Mouse (Mus musculus): Measurements from ENCODE around the gene Spef2.
"Not testable (repeated sequence)": the region's sequence is repeated elsewhere in the genome, so short reads cannot be mapped to it uniquely, and the experiment has no call there.

Spef2 gene

GRCm38 (mm10) chr15:9668575-9668974 lies 80.1 kb downstream of the Spef2 start:
- no peak for DNase-seq (ENCODE audit: low spot score in 2 of 2)

- DNase-seq (ENCODE audit: low spot score in 2 of 2), result not testable (repeated sequence)
Observed at GRCm38 (mm10) chr15:9664948-9665347, 83.7 kb downstream of the Spef2 start.

GRCm38 (mm10) chr15:9661215-9661614 lies 87.5 kb downstream of the Spef2 start:
- DNase-seq (ENCODE audit: low spot score in 2 of 2), result no peak

GRCm38 (mm10) chr15:9634471-9634870 lies 114.2 kb downstream of the Spef2 start:
- DNase-seq (ENCODE audit: low spot score in 2 of 2), result peak in 1 of 2 experiments; percentile 3

GRCm38 (mm10) chr15:9631657-9632056 lies 117.0 kb downstream of the Spef2 start:
- no peak for DNase-seq (ENCODE audit: low spot score in 2 of 2)

GRCm38 (mm10) chr15:9629660-9630059 lies 119.0 kb downstream of the Spef2 start:
- no peak for DNase-seq (ENCODE audit: low spot score in 2 of 2)

GRCm38 (mm10) chr15:9624619-9625018 lies 124.0 kb downstream of the Spef2 start:
- DNase-seq (ENCODE audit: low spot score in 2 of 2), result no peak

- DNase-seq (ENCODE audit: low spot score in 2 of 2), result peak in 1 of 2 experiments; percentile 13
Observed at GRCm38 (mm10) chr15:9608177-9608576, 140.5 kb downstream of the Spef2 start.

GRCm38 (mm10) chr15:9600088-9600455 lies 148.6 kb downstream of the Spef2 start:
- no peak for DNase-seq (ENCODE audit: low spot score in 2 of 2)

GRCm38 (mm10) chr15:9599382-9600087 lies 149.1 kb downstream of the Spef2 start:
- DNase-seq (ENCODE audit: low spot score in 2 of 2), result no peak

- DNase-seq (ENCODE audit: low spot score in 2 of 2), result no peak
Observed at GRCm38 (mm10) chr15:9596298-9597060, 152.2 kb downstream of the Spef2 start.

GRCm38 (mm10) chr15:9589939-9590338 lies 158.7 kb downstream of the Spef2 start:
- DNase-seq (ENCODE audit: low spot score in 2 of 2), result no peak

GRCm38 (mm10) chr15:9580470-9581280 lies 168.0 kb downstream of the Spef2 start:
- no peak for DNase-seq (ENCODE audit: low spot score in 2 of 2)

- DNase-seq (ENCODE audit: low spot score in 2 of 2), result no peak
Observed at GRCm38 (mm10) chr15:9577303-9577702, 171.4 kb downstream of the Spef2 start.

- no peak for DNase-seq (ENCODE audit: low spot score in 2 of 2)
Observed at GRCm38 (mm10) chr15:9574796-9575195, 173.9 kb downstream of the Spef2 start.

GRCm38 (mm10) chr15:9573361-9573760 lies 175.3 kb downstream of the Spef2 start:
- DNase-seq (ENCODE audit: low spot score in 2 of 2), result no peak

- DNase-seq (ENCODE audit: low spot score in 2 of 2), result no peak
Observed at GRCm38 (mm10) chr15:9572664-9573063, 176.0 kb downstream of the Spef2 start.

- no peak for DNase-seq (ENCODE audit: low spot score in 2 of 2)
Observed at GRCm38 (mm10) chr15:9571896-9572295, 176.8 kb downstream of the Spef2 start.

GRCm38 (mm10) chr15:9567316-9567715 lies 181.4 kb downstream of the Spef2 start:
- DNase-seq (ENCODE audit: low spot score in 2 of 2), result no peak

GRCm38 (mm10) chr15:9565396-9565795 lies 183.3 kb downstream of the Spef2 start:
- DNase-seq (ENCODE audit: low spot score in 2 of 2), result no peak

- no peak for DNase-seq (ENCODE audit: low spot score in 2 of 2)
Observed at GRCm38 (mm10) chr15:9564156-9564555, 184.5 kb downstream of the Spef2 start.

GRCm38 (mm10) chr15:9557264-9557663 lies 191.4 kb downstream of the Spef2 start:
- DNase-seq (ENCODE audit: low spot score in 2 of 2), result not testable (repeated sequence)

Data from frontal cortex, postnatal 36 days (tissue).